Mouse (Mus musculus): ENCODE results near the gene Tab2.

GRCm38 (mm10) chr10:7932958-7933357 lies 23.1 kb downstream of the Tab2 start:
- no peak for TF ChIP-seq PAX5 (IDR thresholded peaks at IDR 0.05; ENCODE audit: low read length)
- TF ChIP-seq CTCF (conservative IDR thresholded peaks at IDR 0.05 in 1 of 2, IDR thresholded peaks at IDR 0.05 in 1 of 2; ENCODE audit: low read depth in 2 of 2, low read length in 2 of 2): no peak
- TF ChIP-seq MAX (IDR thresholded peaks at IDR 0.05; ENCODE audit: low read length): no peak
- no peak for TF ChIP-seq POLR2A (IDR thresholded peaks at IDR 0.05; ENCODE audit: low read depth, low read length)
- no peak for TF ChIP-seq NRF1 (IDR thresholded peaks at IDR 0.05; ENCODE audit: low read depth, low read length)
- no peak for TF ChIP-seq EP300 (IDR thresholded peaks at IDR 0.05; ENCODE audit: low read length)
- no peak for TF ChIP-seq MYC (IDR thresholded peaks at IDR 0.05; ENCODE audit: low read depth, low read length)
- no peak for TF ChIP-seq ETS1 (conservative IDR thresholded peaks at IDR 0.05; ENCODE audit: low read depth, low read length)
- TF ChIP-seq BHLHE40 (IDR thresholded peaks at IDR 0.05; ENCODE audit: low read depth, low read length): no peak
- no peak for TF ChIP-seq POLR2AphosphoS2 (IDR thresholded peaks at IDR 0.05; ENCODE audit: low read depth, low read length)
- TF ChIP-seq RAD21 (IDR thresholded peaks at IDR 0.05; ENCODE audit: low read depth, low read length): no peak
- no peak for TF ChIP-seq GABPA (IDR thresholded peaks at IDR 0.05; ENCODE audit: insufficient replicate concordance, low read depth, low read length)
- no peak for TF ChIP-seq RCOR1 (conservative IDR thresholded peaks at IDR 0.05; ENCODE audit: low read depth, low read length)
- TF ChIP-seq ZMIZ1 (IDR thresholded peaks at IDR 0.05; ENCODE audit: low read depth, low read length): no peak
